Mouse (Mus musculus): ENCODE data around the gene Slc22a23. TPM values are rescaled to one million over a fixed set of nuclear protein-coding genes. Genes with fewer than 3 reads are reported as not detected.

Gene Slc22a23
- total and polyA plus RNA-seq, 3 experiments = 0.47 to 1.3 (median 0.85) TPM

- no peaks in the 10 kb centered on the region for H3K4me1 ChIP-seq (ENCODE audit: control insufficient read depth in 1 of 2, insufficient read depth in 2 of 2)
- H3K27ac ChIP-seq (ENCODE audit: insufficient read depth, low read depth) = no peak overlapping the region
- H3K27me3 ChIP-seq (replicated peaks) = no peaks in the 10 kb centered on the region
- dilution Hi-C loops (cut with MboI; ENCODE audit: extremely low pct_ligation_motif_present, extremely low pct_unique_long_range_greater_than_20kb, low sequenced_read_pairs) = no loop called here
- no peaks in the 10 kb centered on the region for H3K79me2 ChIP-seq (replicated peaks; ENCODE audit: control insufficient read depth, extremely low read depth, insufficient read depth, poor library complexity, severe bottlenecking)
- H3K4me3 ChIP-seq (replicated peaks in 1 of 3; ENCODE audit: low read depth in 2 of 3, low read length in 2 of 3, poor library complexity in 1 of 3) = no peak overlapping the region
- no peak for DNase-seq (ENCODE audit: extremely low read depth)
- in situ Hi-C loops (cut with MboI; ENCODE audit: low pct_ligation_motif_present, low pct_unique_long_range_greater_than_20kb, low sequenced_read_pairs) = no loop called here
- H3K9ac ChIP-seq (ENCODE audit: insufficient read depth, low read depth) = no peak overlapping the region
- H3K9me3 ChIP-seq (replicated peaks; ENCODE audit: low read length) = no peaks in the 10 kb centered on the region
- TF ChIP-seq ZNF384 (IDR thresholded peaks at IDR 0.05; ENCODE audit: low read depth, low read length) (peak; percentile 58), GABPA (IDR thresholded peaks at IDR 0.05; ENCODE audit: insufficient replicate concordance, low read depth, low read length) (no peak)
- no peak overlapping the region for H3K4me2 ChIP-seq (ENCODE audit: insufficient read depth, low read depth, poor library complexity, severe bottlenecking)
- H3K36me3 ChIP-seq (replicated peaks in 1 of 2; ENCODE audit: control insufficient read depth in 1 of 2, insufficient read depth in 1 of 2, low read length in 1 of 2) = no peaks in the 10 kb centered on the region
Measured at GRCm38 (mm10) chr13:34354830-34355624, 10.0 kb upstream of the Slc22a23 start.

- Histone ChIP-seq H3K79me2 (replicated peaks; ENCODE audit: control insufficient read depth, extremely low read depth, insufficient read depth, poor library complexity, severe bottlenecking) (no peaks in the 10 kb centered on the region), H3K4me3 (replicated peaks in 1 of 3; ENCODE audit: low read depth in 2 of 3, low read length in 2 of 3, poor library complexity in 1 of 3) (no peak overlapping the region), H3K36me3 (replicated peaks in 1 of 2; ENCODE audit: control insufficient read depth in 1 of 2, insufficient read depth in 1 of 2, low read length in 1 of 2) (no peaks in the 10 kb centered on the region), H3K27me3 (replicated peaks) (no peaks in the 10 kb centered on the region), H3K4me2 (ENCODE audit: insufficient read depth, low read depth, poor library complexity, severe bottlenecking) (no peak overlapping the region), H3K9ac (ENCODE audit: insufficient read depth, low read depth) (no peak overlapping the region), H3K27ac (ENCODE audit: insufficient read depth, low read depth) (no peak overlapping the region), H3K9me3 (replicated peaks; ENCODE audit: low read length) (no peaks in the 10 kb centered on the region), H3K4me1 (ENCODE audit: control insufficient read depth in 1 of 2, insufficient read depth in 2 of 2) (no peaks in the 10 kb centered on the region)
- no peak for DNase-seq (ENCODE audit: extremely low read depth)
- in situ Hi-C loops (cut with MboI; ENCODE audit: low pct_ligation_motif_present, low pct_unique_long_range_greater_than_20kb, low sequenced_read_pairs) (no loop called here), dilution Hi-C loops (cut with MboI; ENCODE audit: extremely low pct_ligation_motif_present, extremely low pct_unique_long_range_greater_than_20kb, low sequenced_read_pairs) (no loop called here)
- TF ChIP-seq SIN3A (IDR thresholded peaks at IDR 0.05; ENCODE audit: low read length) = no peak
- no peak for TF ChIP-seq RAD21 (IDR thresholded peaks at IDR 0.05; ENCODE audit: low read depth, low read length)
- TF ChIP-seq ZMIZ1 (IDR thresholded peaks at IDR 0.05; ENCODE audit: low read depth, low read length) = no peak
- no peak for TF ChIP-seq CHD1 (IDR thresholded peaks at IDR 0.05; ENCODE audit: low read depth, low read length)
- TF ChIP-seq EP300 (IDR thresholded peaks at IDR 0.05; ENCODE audit: low read length) = no peak
- TF ChIP-seq CTCF (conservative IDR thresholded peaks at IDR 0.05 in 1 of 2, IDR thresholded peaks at IDR 0.05 in 1 of 2; ENCODE audit: low read depth in 2 of 2, low read length in 2 of 2) = no peak
- TF ChIP-seq GABPA (IDR thresholded peaks at IDR 0.05; ENCODE audit: insufficient replicate concordance, low read depth, low read length) = no peak
- TF ChIP-seq HCFC1 (IDR thresholded peaks at IDR 0.05; ENCODE audit: low read depth, low read length) = no peak
- no peak for TF ChIP-seq MAZ (IDR thresholded peaks at IDR 0.05; ENCODE audit: low read depth, low read length)
- TF ChIP-seq NELFE (IDR thresholded peaks at IDR 0.05; ENCODE audit: low read depth, low read length) = no peak
Measured at GRCm38 (mm10) chr13:34353241-34353640, 8.3 kb upstream of the Slc22a23 start.

- dilution Hi-C loops (cut with MboI; ENCODE audit: extremely low pct_ligation_motif_present, extremely low pct_unique_long_range_greater_than_20kb, low sequenced_read_pairs) (no loop called here), in situ Hi-C loops (cut with MboI; ENCODE audit: low pct_ligation_motif_present, low pct_unique_long_range_greater_than_20kb, low sequenced_read_pairs) (no loop called here)
- H3K9me3 ChIP-seq (replicated peaks; ENCODE audit: low read length) = no peaks in the 10 kb centered on the region
- no peaks in the 10 kb centered on the region for H3K79me2 ChIP-seq (replicated peaks; ENCODE audit: control insufficient read depth, extremely low read depth, insufficient read depth, poor library complexity, severe bottlenecking)
- no peak overlapping the region for H3K27ac ChIP-seq (ENCODE audit: insufficient read depth, low read depth)
- no peak overlapping the region for H3K4me2 ChIP-seq (ENCODE audit: insufficient read depth, low read depth, poor library complexity, severe bottlenecking)
- no peaks in the 10 kb centered on the region for H3K36me3 ChIP-seq (replicated peaks in 1 of 2; ENCODE audit: control insufficient read depth in 1 of 2, insufficient read depth in 1 of 2, low read length in 1 of 2)
- H3K4me3 ChIP-seq (replicated peaks in 1 of 3; ENCODE audit: low read depth in 2 of 3, low read length in 2 of 3, poor library complexity in 1 of 3) = no peak overlapping the region
- DNase-seq (ENCODE audit: extremely low read depth) = no peak
- H3K9ac ChIP-seq (ENCODE audit: insufficient read depth, low read depth) = no peak overlapping the region
- no peaks in the 10 kb centered on the region for H3K4me1 ChIP-seq (ENCODE audit: control insufficient read depth in 1 of 2, insufficient read depth in 2 of 2)
- TF ChIP-seq NELFE (IDR thresholded peaks at IDR 0.05; ENCODE audit: low read depth, low read length) = no peak
- no peak for TF ChIP-seq CHD1 (IDR thresholded peaks at IDR 0.05; ENCODE audit: low read depth, low read length)
- no peak for TF ChIP-seq UBTF (IDR thresholded peaks at IDR 0.05; ENCODE audit: low read depth, low read length)
- TF ChIP-seq IRF4 (IDR thresholded peaks at IDR 0.05; ENCODE audit: low read depth, low read length) = no peak
- no peak for TF ChIP-seq JUN (IDR thresholded peaks at IDR 0.05; ENCODE audit: insufficient read depth, low read depth, low read length)
- no peak for TF ChIP-seq ELF1 (IDR thresholded peaks at IDR 0.05; ENCODE audit: low read depth, low read length)
- TF ChIP-seq HCFC1 (IDR thresholded peaks at IDR 0.05; ENCODE audit: low read depth, low read length) = no peak
- no peak for TF ChIP-seq MAZ (IDR thresholded peaks at IDR 0.05; ENCODE audit: low read depth, low read length)
- H3K27me3 ChIP-seq (replicated peaks) = no peaks in the 10 kb centered on the region
Measured at GRCm38 (mm10) chr13:34351437-34351836, 6.5 kb upstream of the Slc22a23 start.
